Mouse (Mus musculus): ENCODE results near the gene Ppm1g. TPM values are rescaled to one million over a fixed set of nuclear protein-coding genes. Genes with fewer than 3 reads are reported as not detected.

Ppm1g gene
- polyA plus RNA-seq (2014; fragmentation: Illumina TruSeq; extraction: RNeasy Lipid Tissue Mini Kit (QIAGEN cat#74804); ENCODE audit: low read depth, low replicate concordance): 53.4 TPM

DNA sequence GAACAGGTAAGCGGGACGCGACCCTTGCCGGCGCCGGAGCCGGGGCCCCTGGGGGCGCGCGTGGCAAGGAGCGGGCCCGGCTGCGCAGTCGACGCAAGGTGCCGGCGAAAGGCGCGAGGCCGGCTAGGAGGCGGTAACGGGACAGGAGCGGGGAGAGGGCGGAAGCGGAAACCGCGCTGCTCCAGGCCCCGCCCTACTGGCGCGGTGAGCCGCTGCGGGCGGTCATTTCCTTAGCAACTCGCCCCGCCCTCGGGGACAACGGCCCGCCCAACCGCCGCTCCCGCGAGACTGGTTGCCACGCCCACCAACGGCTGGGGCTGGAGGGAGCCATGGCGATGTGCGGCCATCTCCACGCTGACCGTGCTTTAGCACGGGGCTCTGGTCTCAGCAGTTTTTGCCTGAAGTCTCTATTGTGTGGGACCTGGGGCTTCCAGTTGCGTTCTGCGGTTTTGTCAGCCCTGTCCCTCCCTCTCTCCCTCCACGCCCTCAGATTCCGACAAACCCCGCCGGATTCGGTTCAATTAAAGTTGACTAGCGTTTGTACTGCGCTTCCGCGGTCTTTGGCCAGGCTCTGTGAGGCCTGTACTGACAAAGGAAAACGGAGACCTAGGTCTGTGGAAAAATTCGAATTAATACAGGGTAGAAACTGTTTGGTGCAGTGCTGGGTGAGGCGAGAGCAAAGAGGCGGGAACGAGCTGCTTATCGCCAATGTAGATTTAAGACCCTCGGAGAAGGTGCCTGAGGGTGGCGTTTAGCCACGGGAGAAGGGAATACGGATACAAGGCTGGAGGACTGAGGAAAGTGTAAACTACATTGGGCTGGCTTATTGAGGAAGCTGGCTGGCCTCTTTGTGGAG lies at the start of gene Ppm1g:
Gene Ppm1g, minus strand, starts transcription at position 240 of the 856 bp plus-strand sequence.

DNA sequence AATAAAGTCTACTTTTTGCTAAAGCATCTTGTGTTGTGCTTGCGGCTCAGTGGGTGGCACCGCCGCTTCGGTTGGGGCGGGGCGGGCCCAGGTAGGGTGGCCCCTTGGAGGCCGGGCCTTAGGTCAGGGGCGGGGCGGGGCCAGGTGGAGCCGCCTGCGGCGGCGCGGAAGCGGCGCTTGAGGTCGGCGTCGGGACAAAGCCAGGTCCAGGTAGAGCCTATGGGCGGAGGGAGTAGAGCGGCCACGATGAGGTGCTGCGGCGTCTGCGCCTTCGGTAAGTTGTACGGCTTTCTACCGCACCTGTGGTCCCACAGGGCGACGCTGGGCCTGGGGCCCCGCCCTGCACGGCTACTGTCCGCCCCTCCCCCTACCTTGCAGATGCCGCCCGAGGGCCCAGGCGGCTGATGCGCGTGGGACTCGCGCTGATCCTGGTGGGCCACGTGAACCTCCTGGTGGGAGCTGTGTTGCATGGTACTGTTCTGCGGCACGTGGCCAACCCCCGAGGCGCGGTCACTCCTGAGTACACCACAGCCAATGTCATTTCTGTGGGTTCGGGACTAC lies 31.1 kb upstream of the Ppm1g start, which contains the start of gene Krtcap3:
Gene Krtcap3, plus strand, starts transcription at position 151 of the 561 bp plus-strand sequence.

DNA sequence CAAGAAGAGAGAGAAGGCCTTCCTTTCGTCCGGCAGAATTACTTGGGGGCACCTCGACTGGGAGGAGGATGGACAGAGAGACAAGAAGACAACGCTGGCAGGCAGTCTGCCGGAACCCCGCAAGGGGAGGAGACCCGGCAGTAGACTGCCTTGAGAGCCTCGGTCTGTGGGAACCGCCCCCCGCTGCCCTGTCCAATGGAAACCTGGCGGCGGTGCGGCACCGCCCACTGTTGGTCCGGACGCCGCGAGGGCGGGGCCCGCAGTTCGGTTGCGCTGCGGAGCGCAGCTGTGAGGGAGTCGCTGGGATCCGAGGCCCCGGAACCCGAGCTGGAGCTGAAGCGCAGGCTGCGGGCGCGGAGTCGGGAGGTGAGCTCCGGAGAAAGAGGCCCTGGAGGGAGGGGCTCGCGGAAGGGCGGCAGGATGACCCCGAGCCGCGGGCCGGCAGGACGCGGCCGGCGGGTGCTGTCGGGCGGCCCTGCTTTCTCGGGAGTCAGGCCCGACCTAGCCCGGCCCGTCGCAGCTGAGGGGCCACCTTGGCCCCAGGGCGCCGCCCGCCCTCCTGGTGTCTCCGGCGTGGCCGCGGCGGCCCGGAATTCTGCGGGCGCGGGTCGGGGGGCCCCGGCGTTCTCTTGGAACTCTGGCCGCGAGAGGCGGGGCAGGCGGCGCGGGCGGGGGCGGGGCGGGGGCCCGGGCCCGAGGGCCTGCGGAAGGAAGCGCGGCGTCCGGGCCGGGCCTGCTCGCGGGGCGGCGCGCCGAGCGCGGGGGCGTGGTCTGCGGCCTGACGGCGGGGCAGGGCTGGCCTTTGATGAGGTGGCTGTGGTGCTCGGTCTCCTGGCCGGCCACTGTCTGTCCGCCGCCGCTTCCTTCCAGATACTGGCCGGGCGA lies 20.4 kb upstream of the Ppm1g start, which contains the start of the genes Nrbp1 and Gm9970:
Gene Nrbp1, plus strand, starts transcription at position 228 of the 885 bp plus-strand sequence.
Gene Gm9970, minus strand, starts transcription at position 596 of the 885 bp plus-strand sequence.

DNA sequence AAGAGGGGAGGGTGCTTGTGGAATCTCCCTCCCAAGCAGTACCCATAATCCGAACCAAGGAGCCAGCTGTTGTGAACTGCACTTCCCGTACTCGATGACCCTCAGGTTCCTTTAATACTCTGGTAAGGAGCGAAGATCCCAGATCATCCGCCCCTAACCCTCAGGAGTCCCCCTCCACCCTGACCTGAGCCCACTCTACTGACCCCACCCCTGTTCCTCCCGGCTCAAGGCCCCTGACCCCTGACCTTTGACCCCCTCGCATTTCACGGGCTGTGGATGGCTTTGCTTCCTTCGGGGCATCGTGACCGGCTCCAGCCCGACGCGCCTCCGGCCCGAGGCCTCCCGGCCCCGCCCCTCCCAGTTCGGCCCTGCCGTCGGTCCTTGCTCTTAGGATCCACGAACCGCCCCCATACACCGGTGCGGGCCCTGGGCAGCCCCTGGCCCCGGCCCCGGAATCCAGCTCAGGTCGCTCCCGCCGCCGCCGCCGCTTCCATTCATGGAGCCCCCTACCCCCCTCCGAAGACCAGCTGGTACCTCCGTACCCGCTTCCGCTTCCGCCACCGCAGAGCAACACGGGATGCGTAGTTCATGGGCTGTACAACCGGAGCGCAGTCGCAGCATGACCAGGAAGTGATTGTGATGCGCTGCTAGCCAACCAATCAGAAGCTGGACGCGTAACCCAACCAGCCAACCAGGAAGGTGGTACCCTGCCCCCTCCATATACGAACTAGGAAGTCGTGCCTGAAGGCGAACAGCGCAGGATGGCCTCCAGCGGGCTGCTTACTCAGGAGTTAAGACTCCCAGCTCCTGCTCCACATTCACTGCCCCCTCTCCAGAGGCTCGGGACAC lies 18.5 kb downstream of the Ppm1g start, which contains the start of gene Zfp513:
Gene Zfp513, minus strand, starts transcription at position 562 of the 849 bp plus-strand sequence.

DNA sequence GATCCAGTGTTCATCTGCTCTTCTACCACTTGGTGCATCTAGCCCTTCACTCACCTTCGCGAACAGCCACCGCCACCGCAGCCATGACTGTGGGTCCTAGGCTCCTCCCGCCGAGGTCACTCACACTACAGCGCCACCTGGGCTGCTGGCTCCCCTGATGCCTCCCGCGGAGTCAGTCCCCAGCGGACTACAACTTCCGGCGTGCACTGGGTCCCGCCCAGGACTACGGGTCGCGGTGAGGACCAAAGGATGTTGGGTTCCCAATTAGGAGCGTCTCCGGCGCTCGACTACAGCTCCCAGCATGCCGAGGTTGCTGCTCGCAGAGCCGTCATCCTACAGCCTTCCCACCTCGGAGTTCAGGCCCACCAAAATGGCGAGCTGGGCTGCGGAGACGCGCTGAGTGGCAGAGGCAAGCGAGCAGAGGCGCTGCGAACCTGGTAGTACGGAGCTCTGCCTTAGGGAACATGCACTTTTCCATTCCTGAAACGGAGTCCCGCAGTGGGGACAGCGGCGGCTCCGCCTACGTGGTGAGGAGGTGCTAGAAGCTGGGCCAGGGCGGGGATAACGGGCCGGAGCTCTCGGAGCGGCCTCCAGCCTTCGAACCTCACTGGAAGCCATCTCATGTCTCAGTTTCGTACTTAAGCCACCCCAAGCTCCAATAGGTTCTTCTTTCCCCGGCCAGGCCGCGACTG lies 27.4 kb downstream of the Ppm1g start, which contains the start of the genes Snx17 and Eif2b4:
Gene Snx17, plus strand, starts transcription at position 289 of the 692 bp plus-strand sequence.
Gene Eif2b4, minus strand, starts transcription at position 492 of the 692 bp plus-strand sequence.

DNA sequence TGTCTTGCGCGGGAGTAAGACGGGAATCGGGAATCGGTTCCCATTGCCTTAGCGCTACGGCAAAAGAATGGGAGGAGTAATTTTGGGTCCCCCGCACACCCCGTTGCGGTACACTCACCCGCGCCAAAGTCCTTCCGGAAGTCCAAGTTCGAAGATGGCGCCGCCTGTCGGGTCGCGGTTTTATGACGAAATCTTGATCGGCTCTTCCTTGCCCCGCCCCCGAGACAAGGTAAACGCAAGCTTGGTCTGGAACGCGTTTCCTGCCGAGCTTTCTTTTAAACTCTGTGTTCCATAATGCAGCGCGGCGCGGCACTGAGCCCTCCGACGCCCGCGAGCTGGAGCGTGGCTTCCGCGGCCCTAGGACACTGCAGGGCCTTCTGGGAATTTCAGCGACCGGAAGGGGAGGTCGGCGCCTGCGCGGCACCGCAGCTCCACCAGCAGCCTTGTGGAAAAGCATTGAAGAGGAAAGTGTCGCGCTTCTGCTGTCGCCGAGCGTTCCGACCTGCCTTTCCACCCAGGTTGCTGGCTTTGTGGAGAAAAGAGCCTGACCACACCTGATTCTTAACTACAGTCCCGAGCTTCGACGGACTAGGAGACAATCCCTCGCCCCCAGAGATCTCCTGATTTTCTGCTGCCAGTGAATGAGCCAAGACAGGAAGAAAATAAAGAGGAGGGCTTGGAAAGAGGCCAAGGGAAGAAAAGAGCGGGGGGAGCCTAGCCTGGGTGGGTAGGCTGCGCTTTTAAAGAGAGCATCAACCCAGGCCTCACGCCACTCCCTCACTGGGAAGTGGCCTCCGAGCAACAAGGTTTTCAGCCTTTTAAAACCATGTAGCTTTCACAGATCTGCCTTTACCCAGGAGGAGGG lies 40.5 kb downstream of the Ppm1g start, which contains the start of the genes Gm29609 and Gtf3c2:
Gene Gm29609, minus strand, starts transcription at position 146 of the 865 bp plus-strand sequence.
Gene Gtf3c2, minus strand, starts transcription at position 379 of the 865 bp plus-strand sequence.

DNA sequence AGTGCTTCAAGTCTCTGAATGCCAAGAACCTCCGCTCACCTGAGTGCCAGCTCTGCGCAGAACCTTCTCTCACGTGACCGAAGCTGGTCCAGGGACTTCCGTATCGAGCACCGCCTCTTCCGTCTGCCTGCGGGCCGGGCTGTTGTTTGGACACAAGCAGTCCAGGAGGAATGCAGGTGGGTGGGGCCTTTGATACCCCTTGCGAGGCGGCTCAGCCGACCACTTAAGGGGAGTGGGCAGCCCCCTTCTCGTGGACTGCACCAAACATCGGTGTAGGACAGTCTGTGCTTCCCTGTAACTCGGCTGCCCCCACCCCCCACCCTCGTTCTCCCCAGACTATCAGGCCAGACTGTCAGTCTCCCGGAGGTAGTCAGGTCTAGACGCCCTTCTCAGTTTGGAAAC lies 66.3 kb downstream of the Ppm1g start, which contains the start of gene Mpv17:
Gene Mpv17, minus strand, starts transcription at position 100 of the 402 bp plus-strand sequence.

Other genes starting within 250 kb of the Ppm1g start
- 83.6 TPM for gene Atraid, start 172.4 kb downstream of the Ppm1g start, polyA plus RNA-seq (2014; fragmentation: Illumina TruSeq; extraction: RNeasy Lipid Tissue Mini Kit (QIAGEN cat#74804); ENCODE audit: low read depth, low replicate concordance)
- gene Slc5a6, start 171.8 kb downstream of the Ppm1g start, polyA plus RNA-seq (2014; fragmentation: Illumina TruSeq; extraction: RNeasy Lipid Tissue Mini Kit (QIAGEN cat#74804); ENCODE audit: low read depth, low replicate concordance): 14.1 TPM
- 12.7 TPM for gene Cad, start 165.9 kb downstream of the Ppm1g start, polyA plus RNA-seq (2014; fragmentation: Illumina TruSeq; extraction: RNeasy Lipid Tissue Mini Kit (QIAGEN cat#74804); ENCODE audit: low read depth, low replicate concordance)
- gene Dnajc5g, start 114.4 kb downstream of the Ppm1g start, polyA plus RNA-seq (2014; fragmentation: Illumina TruSeq; extraction: RNeasy Lipid Tissue Mini Kit (QIAGEN cat#74804); ENCODE audit: low read depth, low replicate concordance): not detected
- gene Slc30a3, start 112.5 kb downstream of the Ppm1g start, polyA plus RNA-seq (2014; fragmentation: Illumina TruSeq; extraction: RNeasy Lipid Tissue Mini Kit (QIAGEN cat#74804); ENCODE audit: low read depth, low replicate concordance): not detected
- 266 TPM for gene Trim54, start 104.0 kb downstream of the Ppm1g start, polyA plus RNA-seq (2014; fragmentation: Illumina TruSeq; extraction: RNeasy Lipid Tissue Mini Kit (QIAGEN cat#74804); ENCODE audit: low read depth, low replicate concordance)
- gene Ucn, start 81.9 kb downstream of the Ppm1g start, polyA plus RNA-seq (2014; fragmentation: Illumina TruSeq; extraction: RNeasy Lipid Tissue Mini Kit (QIAGEN cat#74804); ENCODE audit: low read depth, low replicate concordance): not detected
- 118 TPM for gene Mpv17, start 66.4 kb downstream of the Ppm1g start, polyA plus RNA-seq (2014; fragmentation: Illumina TruSeq; extraction: RNeasy Lipid Tissue Mini Kit (QIAGEN cat#74804); ENCODE audit: low read depth, low replicate concordance)
- gene Gm29609, start 40.8 kb downstream of the Ppm1g start, polyA plus RNA-seq (2014; fragmentation: Illumina TruSeq; extraction: RNeasy Lipid Tissue Mini Kit (QIAGEN cat#74804); ENCODE audit: low read depth, low replicate concordance): 1.3 TPM
- 43.8 TPM for gene Gtf3c2, start 40.5 kb downstream of the Ppm1g start, polyA plus RNA-seq (2014; fragmentation: Illumina TruSeq; extraction: RNeasy Lipid Tissue Mini Kit (QIAGEN cat#74804); ENCODE audit: low read depth, low replicate concordance)
- gene Snx17, start 27.5 kb downstream of the Ppm1g start, polyA plus RNA-seq (2014; fragmentation: Illumina TruSeq; extraction: RNeasy Lipid Tissue Mini Kit (QIAGEN cat#74804); ENCODE audit: low read depth, low replicate concordance): 62.4 TPM
- gene Eif2b4, start 27.3 kb downstream of the Ppm1g start, polyA plus RNA-seq (2014; fragmentation: Illumina TruSeq; extraction: RNeasy Lipid Tissue Mini Kit (QIAGEN cat#74804); ENCODE audit: low read depth, low replicate concordance): 48.9 TPM
- gene Zfp513, start 18.4 kb downstream of the Ppm1g start, polyA plus RNA-seq (2014; fragmentation: Illumina TruSeq; extraction: RNeasy Lipid Tissue Mini Kit (QIAGEN cat#74804); ENCODE audit: low read depth, low replicate concordance): 10.8 TPM
- 106 TPM for gene Nrbp1, start 20.2 kb upstream of the Ppm1g start, polyA plus RNA-seq (2014; fragmentation: Illumina TruSeq; extraction: RNeasy Lipid Tissue Mini Kit (QIAGEN cat#74804); ENCODE audit: low read depth, low replicate concordance)
- not detected for gene Gm9970, start 20.5 kb upstream of the Ppm1g start, polyA plus RNA-seq (2014; fragmentation: Illumina TruSeq; extraction: RNeasy Lipid Tissue Mini Kit (QIAGEN cat#74804); ENCODE audit: low read depth, low replicate concordance)
- 3.0 TPM for gene Krtcap3, start 31.0 kb upstream of the Ppm1g start, polyA plus RNA-seq (2014; fragmentation: Illumina TruSeq; extraction: RNeasy Lipid Tissue Mini Kit (QIAGEN cat#74804); ENCODE audit: low read depth, low replicate concordance)
- 35.3 TPM for gene Ift172, start 70.4 kb upstream of the Ppm1g start, polyA plus RNA-seq (2014; fragmentation: Illumina TruSeq; extraction: RNeasy Lipid Tissue Mini Kit (QIAGEN cat#74804); ENCODE audit: low read depth, low replicate concordance)
- gene Fndc4, start 75.4 kb upstream of the Ppm1g start, polyA plus RNA-seq (2014; fragmentation: Illumina TruSeq; extraction: RNeasy Lipid Tissue Mini Kit (QIAGEN cat#74804); ENCODE audit: low read depth, low replicate concordance): 7.4 TPM
- gene Gckr, start 76.8 kb upstream of the Ppm1g start, polyA plus RNA-seq (2014; fragmentation: Illumina TruSeq; extraction: RNeasy Lipid Tissue Mini Kit (QIAGEN cat#74804); ENCODE audit: low read depth, low replicate concordance): not detected
- 21.4 TPM for gene Zfp512, start 231.7 kb upstream of the Ppm1g start, polyA plus RNA-seq (2014; fragmentation: Illumina TruSeq; extraction: RNeasy Lipid Tissue Mini Kit (QIAGEN cat#74804); ENCODE audit: low read depth, low replicate concordance)

All from heart, adult 10 weeks (tissue).